Mouse (Mus musculus) cerebellum, postnatal 25 days (tissue): Measurements from ENCODE around the gene Gdf5.
"Not testable (repeated sequence)": the region's sequence is repeated elsewhere in the genome, so short reads cannot be mapped to it uniquely, and the experiment has no call there.

Source experiments
- DNase-seq, 2 experiments: peaks; one replicate each; pipeline ENCODE4 v3.0.0; 2021; ENCODE audit warnings: mixed read lengths in 2 of 2

Gene Gdf5

DNA sequence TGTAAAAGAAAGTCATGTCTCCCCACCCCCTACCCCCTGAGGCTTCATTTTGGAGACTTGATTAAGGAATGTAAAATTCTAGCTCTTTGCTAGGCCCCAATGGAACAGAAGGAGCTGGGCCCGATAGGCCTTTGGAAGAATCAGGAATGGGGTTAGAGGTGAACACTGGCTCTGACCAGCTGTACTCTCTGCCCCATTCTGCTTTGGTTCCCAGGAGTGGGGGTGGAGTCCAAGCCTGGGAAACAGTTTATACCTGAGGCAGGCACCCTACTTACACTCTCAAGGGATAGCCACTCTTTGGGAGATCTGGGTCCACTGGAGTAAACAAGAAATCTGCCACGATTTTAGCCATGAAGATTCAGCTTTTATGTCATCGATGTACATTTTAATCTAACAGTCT lies 4.5 kb downstream of the Gdf5 start, which contains the start of gene Gm15557:
Gm15557 (plus strand) TSS at position 48 of the 400 bp plus-strand sequence.
- no peak for DNase-seq

DNA sequence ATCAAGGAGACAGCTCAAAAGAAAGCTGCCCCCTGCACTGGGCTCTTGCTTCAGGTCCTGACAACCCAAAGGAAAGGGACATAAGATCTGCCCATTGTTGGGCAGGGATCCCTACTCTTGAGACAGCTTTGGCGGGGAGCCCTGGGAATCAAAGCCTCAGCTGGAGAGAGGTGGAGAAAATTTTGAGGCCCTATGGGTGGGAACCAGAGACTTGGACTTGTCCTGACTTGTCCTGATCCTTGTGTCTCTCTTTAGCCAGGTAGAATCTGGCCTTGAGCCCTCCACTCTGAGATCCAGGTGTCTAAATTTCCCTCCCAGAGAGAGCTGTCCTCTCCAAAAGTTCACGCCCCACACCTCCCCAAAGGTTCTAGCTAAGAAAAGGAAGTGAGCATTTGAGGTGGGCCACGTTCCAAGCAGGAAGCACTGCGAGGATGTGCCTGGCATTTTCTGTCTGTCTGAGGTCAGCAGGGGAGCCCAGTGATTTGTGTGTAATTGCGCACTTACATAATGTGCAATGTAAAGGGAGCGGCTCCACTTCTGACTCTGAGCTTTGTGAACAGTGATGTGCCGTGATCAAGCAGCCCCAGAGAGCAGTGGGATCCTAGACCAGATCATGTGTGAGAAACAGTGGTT lies 5.2 kb downstream of the Gdf5 start:
- no peak for DNase-seq

DNA sequence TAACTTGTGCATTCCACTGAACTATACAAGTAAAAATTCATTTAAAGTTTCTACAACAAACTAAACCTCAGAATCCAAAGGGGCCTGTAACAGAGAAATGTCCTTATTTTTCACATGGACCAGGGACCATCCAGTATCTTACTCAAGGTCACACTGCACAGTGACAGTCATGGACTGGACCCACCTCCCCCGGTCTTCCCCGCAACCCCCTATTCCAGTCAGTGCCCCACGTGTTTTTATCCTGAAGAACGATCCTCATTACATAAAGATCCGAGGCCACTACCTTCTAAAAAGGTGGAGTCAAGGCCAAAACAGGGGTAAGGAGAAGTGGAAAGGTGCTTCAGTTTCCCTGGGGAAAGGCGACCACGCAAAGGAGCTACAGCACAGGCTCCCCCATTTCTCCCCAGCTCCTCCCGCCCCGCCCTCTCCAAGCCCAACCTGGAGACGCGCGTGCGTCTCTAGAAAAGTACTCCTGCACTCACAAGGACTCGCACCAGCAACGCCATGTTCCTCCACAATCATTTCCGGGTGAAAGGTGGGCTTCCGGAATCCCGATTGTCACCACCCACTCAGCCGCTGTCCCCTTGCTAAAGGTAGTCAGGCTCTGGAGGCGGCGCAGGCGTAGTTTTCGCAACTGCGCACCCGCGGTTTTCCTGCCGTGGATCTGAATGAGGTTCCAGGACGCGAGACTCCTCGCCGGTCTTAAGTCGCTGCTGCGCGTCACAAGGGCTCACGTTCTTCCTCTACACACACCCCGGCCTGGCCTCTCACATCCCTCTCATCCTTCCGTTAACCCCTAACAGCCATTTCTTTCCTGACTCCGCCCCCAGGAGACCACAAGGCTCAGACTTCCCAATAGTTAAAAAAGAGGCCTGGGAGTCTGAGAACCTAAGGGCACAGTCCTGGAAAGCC lies 15.4 kb downstream of the Gdf5 start, which contains the start of gene Uqcc1:
Uqcc1 (minus strand) TSS at position 780 of the 912 bp plus-strand sequence.
- DNase-seq = peak; percentile 91 to 94

DNA sequence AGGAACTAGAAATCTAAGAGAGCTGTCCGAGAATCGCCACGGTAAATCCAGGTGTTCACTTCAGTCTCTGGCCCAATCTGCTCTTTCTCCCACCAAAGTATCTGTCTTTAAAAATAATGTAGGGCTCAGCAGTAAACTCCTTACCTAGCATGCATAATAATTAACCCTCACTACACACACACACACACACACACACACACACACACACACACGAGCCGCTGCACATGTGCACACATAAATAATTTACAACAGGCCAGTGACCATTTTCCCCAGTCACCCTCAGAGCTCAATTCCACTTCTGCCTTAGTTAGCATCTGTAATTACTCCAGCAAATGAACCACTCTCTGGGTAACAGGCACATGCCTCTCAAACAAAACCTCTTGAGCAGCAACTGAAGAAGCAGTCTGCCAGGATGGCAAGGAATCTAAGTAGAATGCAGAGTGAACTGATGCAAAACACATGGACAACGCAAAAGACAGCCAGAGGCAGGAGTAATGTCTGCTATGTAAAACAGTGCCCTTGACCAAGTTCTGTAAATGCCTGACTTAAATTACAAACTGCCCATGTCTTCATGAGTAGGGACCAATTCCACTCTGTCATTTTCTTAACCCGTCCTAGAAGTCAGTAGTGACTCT lies 16.3 kb downstream of the Gdf5 start:
- no peak for DNase-seq

DNA sequence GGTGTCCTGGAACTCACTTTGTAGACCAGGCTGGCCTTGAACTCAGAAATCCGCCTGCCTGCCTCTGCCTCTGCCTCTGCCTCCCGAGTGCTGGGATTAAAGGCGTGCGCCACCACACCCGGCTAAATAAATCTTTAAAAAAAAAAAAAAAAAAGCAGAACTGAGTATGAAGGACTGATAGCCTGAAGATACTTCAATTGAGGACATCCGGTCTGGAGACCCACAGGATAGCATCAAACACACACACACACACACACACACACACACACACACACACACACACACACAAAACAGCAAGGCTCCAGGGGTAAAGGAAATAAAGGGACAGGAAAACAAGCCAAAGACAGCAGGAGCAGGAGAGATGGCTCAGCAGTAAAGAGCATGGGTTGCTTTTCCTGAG lies 20.0 kb downstream of the Gdf5 start:
- not testable (repeated sequence) for DNase-seq

DNA sequence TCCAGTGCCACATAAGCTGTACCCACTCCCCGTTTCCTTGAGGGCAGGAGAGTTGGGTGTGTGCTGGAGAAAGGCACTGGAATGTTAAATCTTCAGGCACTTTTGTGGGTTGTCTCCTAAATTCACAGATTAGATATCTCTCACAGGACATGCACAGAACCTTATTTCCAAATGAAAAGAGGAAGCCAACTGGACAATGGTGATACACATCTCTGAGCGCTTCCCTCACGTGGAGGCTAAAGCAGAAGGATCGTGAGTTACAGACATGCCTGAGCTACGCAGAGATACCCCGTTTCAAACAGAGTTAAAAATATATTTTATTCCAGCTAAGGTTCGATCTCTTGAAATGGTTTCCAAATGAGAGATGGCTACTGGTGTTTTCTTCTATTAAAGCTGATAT lies 22.0 kb downstream of the Gdf5 start:
- no peak for DNase-seq

DNA sequence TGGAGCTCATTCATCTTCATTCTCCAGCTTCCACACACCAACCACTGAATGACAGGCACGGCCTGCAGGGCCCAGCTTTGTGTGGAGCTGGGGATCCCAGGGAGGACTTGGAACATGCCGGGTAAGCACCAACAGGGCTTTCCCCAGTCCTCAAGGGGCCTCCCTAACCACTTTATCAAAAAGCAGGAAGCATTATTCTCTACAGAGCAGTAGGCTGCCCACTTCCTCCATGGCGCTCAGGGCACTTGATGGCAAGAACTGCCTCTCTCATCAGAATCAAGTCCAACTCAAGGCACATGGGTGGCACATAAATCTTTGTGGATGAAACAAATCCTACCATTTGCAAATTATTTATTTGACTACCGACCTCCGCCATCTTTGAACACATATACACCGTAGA lies 30.5 kb downstream of the Gdf5 start:
- DNase-seq = no peak

DNA sequence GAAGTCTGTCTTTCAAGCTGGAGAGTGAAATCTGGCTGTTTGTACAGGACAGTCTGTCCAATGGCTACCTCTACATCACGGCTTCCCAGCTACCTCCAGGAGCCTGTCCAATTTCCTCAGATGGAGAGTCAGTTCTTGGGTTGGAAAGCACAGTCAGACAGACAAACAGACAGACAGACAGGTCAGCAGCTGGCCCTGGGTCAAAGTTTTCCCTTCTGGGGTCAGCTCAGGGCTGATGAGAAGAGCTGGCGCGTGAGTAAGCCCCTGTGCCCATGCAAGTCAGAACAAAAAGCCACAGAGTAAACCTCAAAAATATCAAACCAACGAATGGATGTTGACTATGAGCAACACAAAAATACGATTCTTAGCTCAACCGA lies 41.5 kb downstream of the Gdf5 start:
- DNase-seq = peak in 1 of 2 experiments; percentile 37

DNA sequence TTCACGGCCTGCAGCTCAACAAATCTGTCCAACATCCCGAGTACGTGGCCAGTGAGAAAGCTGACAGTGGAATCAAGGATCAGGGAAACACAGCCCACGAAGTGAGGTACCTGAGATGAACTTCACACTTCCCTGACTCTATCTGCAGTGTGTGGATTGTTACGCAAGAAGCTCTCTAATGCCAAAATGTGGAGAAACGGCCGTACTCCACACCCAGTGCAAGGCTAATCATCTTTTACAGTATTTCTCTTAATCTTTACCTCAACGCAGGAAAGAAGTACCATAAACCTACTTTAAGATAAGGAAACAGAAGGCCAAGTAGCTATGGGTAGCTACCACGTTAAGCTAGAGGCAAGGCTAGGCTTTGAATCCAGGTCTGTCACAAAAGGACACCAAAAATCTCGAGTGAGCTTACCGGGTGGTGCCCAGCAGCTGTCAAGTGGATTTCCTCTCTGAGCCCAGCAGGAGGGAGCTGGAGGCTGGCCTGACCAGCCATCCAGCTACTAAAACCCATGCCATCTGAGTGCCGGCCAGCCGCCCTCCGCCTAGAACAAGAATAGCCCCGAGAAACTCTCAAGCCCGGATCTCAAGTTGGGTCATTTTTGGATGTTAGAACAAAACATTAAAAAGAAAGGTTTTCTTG lies 42.1 kb downstream of the Gdf5 start:
- DNase-seq = peak; percentile 68 to 81

DNA sequence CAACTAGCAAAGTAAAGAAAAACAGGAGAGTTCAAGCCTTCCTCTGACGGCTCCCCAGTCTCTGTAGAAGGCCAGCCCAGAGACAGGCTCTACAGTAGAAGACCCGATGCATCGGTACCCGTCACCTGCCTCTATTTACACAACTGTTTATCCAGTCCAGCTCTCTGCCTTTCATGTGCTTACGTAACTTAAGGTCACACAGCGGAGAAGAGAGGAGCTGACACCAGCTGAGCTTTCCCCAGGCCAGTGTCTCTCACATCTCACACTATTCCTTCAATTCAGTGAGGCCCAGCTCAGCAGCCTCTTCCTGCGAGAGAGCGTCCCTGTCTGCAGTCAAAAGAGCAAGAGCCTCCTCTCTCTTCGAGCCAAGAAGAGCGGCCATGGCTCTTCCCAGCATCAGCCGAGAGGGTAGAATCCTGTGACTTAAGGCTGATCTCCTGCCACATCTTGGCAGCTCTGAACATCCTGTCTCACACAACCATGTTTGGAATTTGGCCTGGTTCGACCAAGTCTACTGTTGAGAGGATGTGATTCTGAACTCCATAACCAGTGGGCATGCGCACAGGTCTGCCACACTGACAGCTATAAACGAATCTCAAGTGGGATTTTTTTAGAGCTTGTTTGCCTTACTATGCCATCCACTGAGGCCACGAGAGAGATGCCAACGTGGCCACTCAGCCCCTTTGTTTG lies 50.0 kb downstream of the Gdf5 start:
- peak in 1 of 2 experiments; percentile 18 for DNase-seq

DNA sequence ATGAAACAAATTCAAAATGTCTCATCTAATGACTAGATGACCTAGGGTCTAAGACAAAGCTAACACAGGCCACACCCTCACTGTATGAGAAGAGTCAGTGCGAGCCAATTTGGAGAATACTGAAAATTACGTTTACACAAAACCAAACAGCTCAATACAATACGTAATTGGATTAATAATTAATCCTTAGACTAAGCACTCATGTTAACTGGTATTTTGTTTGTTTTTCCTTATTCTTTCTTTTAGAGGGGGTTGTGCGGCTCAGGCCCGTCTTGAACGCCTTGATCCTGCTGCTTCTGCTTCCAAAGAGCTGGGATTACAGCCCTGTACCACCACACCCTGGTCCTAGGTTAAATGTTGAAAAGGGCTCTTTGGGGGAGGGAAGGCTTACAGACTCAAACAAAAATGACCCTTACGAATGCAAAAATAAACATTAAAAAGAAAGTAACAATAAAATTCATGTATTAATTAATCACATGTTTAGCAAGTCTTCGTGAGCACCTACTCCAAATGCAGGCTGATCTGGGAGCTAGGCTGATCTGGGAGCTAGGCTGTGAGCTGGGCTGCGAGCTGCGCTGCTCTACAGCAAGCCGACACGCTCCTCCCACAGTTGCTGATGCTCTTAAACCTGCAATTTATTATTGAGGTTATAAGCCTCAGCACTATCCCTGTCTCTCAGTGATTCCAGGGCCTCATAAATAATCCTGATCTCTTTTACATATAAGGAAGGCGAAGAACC lies 50.7 kb downstream of the Gdf5 start:
- DNase-seq = no peak
